Mouse (Mus musculus) ES-E14 (cell line): ENCODE results near the gene Pam.

Source experiments
- CHD2 ChIP-seq: IDR thresholded peaks from 2 replicates; pipeline ENCODE4 v1.6.1; 2014; ENCODE audit warnings: mild to moderate bottlenecking, low read depth, low read length, inconsistent platforms
- ZC3H11A ChIP-seq: IDR thresholded peaks from 2 replicates; pipeline ENCODE4 v1.6.1; 2012; ENCODE audit warnings: low read depth, mild to moderate bottlenecking, inconsistent platforms, low read length, borderline replicate concordance

DNA sequence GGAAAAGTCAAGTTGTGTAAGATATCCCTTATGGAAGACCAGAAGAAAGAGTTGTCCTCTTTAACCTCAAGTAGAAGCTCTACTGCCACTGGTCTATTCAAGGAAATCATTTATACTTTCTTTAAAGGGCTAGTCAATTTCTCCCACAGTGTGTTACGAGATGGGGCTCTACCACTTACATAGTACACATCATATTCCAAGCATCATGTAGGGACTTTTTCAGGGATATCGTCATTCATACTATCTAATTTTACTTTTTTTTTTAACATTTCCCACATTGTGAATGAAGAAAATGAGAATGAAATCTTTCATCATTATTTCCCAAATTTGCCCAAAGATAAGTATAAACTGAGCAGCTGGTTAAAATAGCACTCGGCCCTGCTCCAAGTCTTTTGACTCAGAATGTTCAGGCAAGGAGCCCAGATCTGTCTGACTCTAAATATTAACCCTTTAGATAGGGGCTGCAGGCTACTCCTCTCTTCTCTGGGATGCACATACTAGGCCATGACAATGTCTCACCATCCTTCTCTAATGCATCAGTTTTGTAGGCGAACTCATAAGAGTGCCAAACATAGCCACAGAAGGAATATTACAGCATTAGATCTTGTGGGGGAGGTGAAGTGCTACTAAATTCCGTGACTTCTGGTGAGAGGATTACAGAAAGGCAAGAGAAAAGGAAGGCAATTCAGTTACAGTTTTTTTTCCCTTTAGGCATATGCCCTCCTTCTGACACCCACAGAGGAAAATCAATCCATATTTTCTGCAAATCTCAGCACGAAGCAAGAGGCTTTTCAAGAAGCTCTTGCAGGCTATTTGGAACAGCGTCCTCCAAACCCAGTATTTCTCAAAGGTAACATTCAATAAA is 92.7 kb downstream of the Pam start:
- TF ChIP-seq ZC3H11A: no peak
- TF ChIP-seq CHD2: no peak
